Mouse (Mus musculus): ENCODE results near the gene Ucp3. TPM values are rescaled to one million over a fixed set of nuclear protein-coding genes. Genes with fewer than 3 reads are reported as not detected.
A peak's percentile ranks its signal among the peaks of the same experiment; 100 is the strongest.

The Ucp3 gene
- total and polyA plus RNA-seq, 3 experiments = 33.7 to 39.4 (median 39.0) TPM

GRCm38 (mm10) chr7:100461621-100462151, 11.1 kb upstream of the Ucp3 start:
- WGBS = 9% methylated on average over 6 of the region's 6 CpGs
- H3K79me2 ChIP-seq (replicated peaks; ENCODE audit: control insufficient read depth, insufficient read depth, low read length) = no peaks in the 10 kb centered on the region
- peak overlapping the region; percentile 83 for H3K27ac ChIP-seq
- H3K4me1 ChIP-seq (ENCODE audit: control insufficient read depth, insufficient read depth, low read length) = peaks cover 34% of the 10 kb centered on the region
- H3K4me3 ChIP-seq = no peak overlapping the region
- peak; percentile 75 to 84 for DNase-seq
- no peak overlapping the region for H3K9ac ChIP-seq (ENCODE audit: low read depth, low read length)
- no peaks in the 10 kb centered on the region for H3K27me3 ChIP-seq (ENCODE audit: control insufficient read depth, insufficient read depth, low read length)
- intact Hi-C loops (cut with DNase I) = no loop called here
- peaks cover 13% of the 10 kb centered on the region for H3K36me3 ChIP-seq (ENCODE audit: control insufficient read depth, insufficient read depth, low read length)
- TF ChIP-seq CTCF (IDR thresholded peaks at IDR 0.05) = no peak
- peak; percentile 97 for TF ChIP-seq EP300 (IDR thresholded peaks at IDR 0.05; ENCODE audit: insufficient read depth, low read depth, low read length)

GRCm38 (mm10) chr7:100463194-100463593, 9.6 kb upstream of the Ucp3 start:
- TF ChIP-seq CTCF (IDR thresholded peaks at IDR 0.05) = no peak
- TF ChIP-seq POLR2A (IDR thresholded peaks at IDR 0.05; ENCODE audit: insufficient read depth, low read depth, low read length) = no peak
- no peak for TF ChIP-seq EP300 (IDR thresholded peaks at IDR 0.05; ENCODE audit: insufficient read depth, low read depth, low read length)

GRCm38 (mm10) chr7:100463757-100464156, 9.0 kb upstream of the Ucp3 start:
- no peak overlapping the region for H3K4me3 ChIP-seq
- WGBS = 89% methylated on average over 10 of the region's 10 CpGs
- intact Hi-C loops (cut with DNase I) = loop anchor here (2.0 kb wide), 2 partner anchors 29 to 33 kb away; partner anchors contain the start of gene Ucp2
- no peak for DNase-seq
- H3K27me3 ChIP-seq (ENCODE audit: control insufficient read depth, insufficient read depth, low read length) = no peaks in the 10 kb centered on the region
- peak overlapping the region; percentile 96; the same call in 1 of the 2 replicates for H3K27ac ChIP-seq
- peaks cover 35% of the 10 kb centered on the region for H3K4me1 ChIP-seq (ENCODE audit: control insufficient read depth, insufficient read depth, low read length)
- peaks cover 13% of the 10 kb centered on the region for H3K36me3 ChIP-seq (ENCODE audit: control insufficient read depth, insufficient read depth, low read length)
- no peak overlapping the region for H3K9ac ChIP-seq (ENCODE audit: low read depth, low read length)
- H3K79me2 ChIP-seq (replicated peaks; ENCODE audit: control insufficient read depth, insufficient read depth, low read length) = no peaks in the 10 kb centered on the region
- no peak for TF ChIP-seq CTCF (IDR thresholded peaks at IDR 0.05)
- TF ChIP-seq EP300 (IDR thresholded peaks at IDR 0.05; ENCODE audit: insufficient read depth, low read depth, low read length) = no peak
- no peak for TF ChIP-seq POLR2A (IDR thresholded peaks at IDR 0.05; ENCODE audit: insufficient read depth, low read depth, low read length)

More at GRCm38 (mm10) chr7:100463194-100463593, 9.6 kb upstream of the Ucp3 start:
- Histone ChIP-seq H3K27me3 (ENCODE audit: control insufficient read depth, insufficient read depth, low read length) (no peaks in the 10 kb centered on the region), H3K36me3 (ENCODE audit: control insufficient read depth, insufficient read depth, low read length) (peaks cover 13% of the 10 kb centered on the region), H3K4me3 (no peak overlapping the region), H3K27ac (no peak overlapping the region; the same call in 1 of the 2 replicates), H3K9ac (ENCODE audit: low read depth, low read length) (no peak overlapping the region), H3K4me1 (ENCODE audit: control insufficient read depth, insufficient read depth, low read length) (peaks cover 35% of the 10 kb centered on the region), H3K79me2 (replicated peaks; ENCODE audit: control insufficient read depth, insufficient read depth, low read length) (no peaks in the 10 kb centered on the region)
- no peak for DNase-seq
- 73% methylated on average over 9 of the region's 9 CpGs for WGBS
- intact Hi-C loops (cut with DNase I) = no loop called here

- H3K27me3 ChIP-seq (ENCODE audit: control insufficient read depth, insufficient read depth, low read length) = no peaks in the 10 kb centered on the region
- H3K9ac ChIP-seq (ENCODE audit: low read depth, low read length) = no peak overlapping the region
- no peak for DNase-seq
- H3K4me1 ChIP-seq (ENCODE audit: control insufficient read depth, insufficient read depth, low read length) = peaks cover 35% of the 10 kb centered on the region
- H3K79me2 ChIP-seq (replicated peaks; ENCODE audit: control insufficient read depth, insufficient read depth, low read length) = no peaks in the 10 kb centered on the region
- 94% methylated on average over 7 of the region's 7 CpGs for WGBS
- intact Hi-C loops (cut with DNase I) = loop anchor here (2.0 kb wide), 2 partner anchors 29 to 33 kb away; partner anchors contain the start of gene Ucp2
- no peak for TF ChIP-seq POLR2A (IDR thresholded peaks at IDR 0.05; ENCODE audit: insufficient read depth, low read depth, low read length)
- H3K27ac ChIP-seq = peak overlapping the region; percentile 96
- no peak overlapping the region for H3K4me3 ChIP-seq
- H3K36me3 ChIP-seq (ENCODE audit: control insufficient read depth, insufficient read depth, low read length) = peaks cover 13% of the 10 kb centered on the region
Measured at GRCm38 (mm10) chr7:100464248-100464647, 8.5 kb upstream of the Ucp3 start.

- intact Hi-C loops (cut with DNase I) = loop anchor here (2.0 kb wide), 2 partner anchors 28 to 34 kb away; partner anchors contain the start of gene Ucp2
- Histone ChIP-seq H3K79me2 (replicated peaks; ENCODE audit: control insufficient read depth, insufficient read depth, low read length) (no peaks in the 10 kb centered on the region), H3K4me3 (peak overlapping the region; percentile 22; the same call in 1 of the 2 replicates), H3K27ac (peak overlapping the region; percentile 96), H3K4me1 (ENCODE audit: control insufficient read depth, insufficient read depth, low read length) (peaks cover 35% of the 10 kb centered on the region), H3K27me3 (ENCODE audit: control insufficient read depth, insufficient read depth, low read length) (no peaks in the 10 kb centered on the region), H3K36me3 (ENCODE audit: control insufficient read depth, insufficient read depth, low read length) (peaks cover 13% of the 10 kb centered on the region), H3K9ac (ENCODE audit: low read depth, low read length) (peak overlapping the region; percentile 39)
- TF ChIP-seq EP300 (IDR thresholded peaks at IDR 0.05; ENCODE audit: insufficient read depth, low read depth, low read length) = no peak
- TF ChIP-seq POLR2A (IDR thresholded peaks at IDR 0.05; ENCODE audit: insufficient read depth, low read depth, low read length) = no peak
- TF ChIP-seq CTCF (IDR thresholded peaks at IDR 0.05) = no peak
- DNase-seq = no peak
- 34% methylated on average over 4 of the region's 4 CpGs for WGBS
Measured at GRCm38 (mm10) chr7:100465248-100465647, 7.5 kb upstream of the Ucp3 start.

- WGBS = 3% methylated on average over 5 of the region's 5 CpGs
- H3K27ac ChIP-seq = peak overlapping the region; percentile 96
- peak overlapping the region; percentile 39 for H3K9ac ChIP-seq (ENCODE audit: low read depth, low read length)
- TF ChIP-seq EP300 (IDR thresholded peaks at IDR 0.05; ENCODE audit: insufficient read depth, low read depth, low read length) (peak; percentile 83; the same call in 1 of the 2 replicates), POLR2A (IDR thresholded peaks at IDR 0.05; ENCODE audit: insufficient read depth, low read depth, low read length) (no peak; the same call in 1 of the 2 replicates)
- peak overlapping the region; percentile 22; the same call in 1 of the 2 replicates for H3K4me3 ChIP-seq
- peak; percentile 90 to 92 for DNase-seq
- intact Hi-C loops (cut with DNase I) = loop anchor here (2.0 kb wide), 2 partner anchors 27 to 35 kb away; partner anchors contain the start of gene Ucp2
- no peaks in the 10 kb centered on the region for H3K79me2 ChIP-seq (replicated peaks; ENCODE audit: control insufficient read depth, insufficient read depth, low read length)
- H3K4me1 ChIP-seq (ENCODE audit: control insufficient read depth, insufficient read depth, low read length) = peaks cover 32% of the 10 kb centered on the region
- H3K36me3 ChIP-seq (ENCODE audit: control insufficient read depth, insufficient read depth, low read length) = peaks cover 13% of the 10 kb centered on the region
- no peaks in the 10 kb centered on the region for H3K27me3 ChIP-seq (ENCODE audit: control insufficient read depth, insufficient read depth, low read length)
Measured at GRCm38 (mm10) chr7:100465656-100466309, 7.0 kb upstream of the Ucp3 start.
